Mouse (Mus musculus) gastrocnemius, postnatal 36 days (tissue): ENCODE data around the gene Hist1h2ap. TPM values are rescaled to one million over a fixed set of nuclear protein-coding genes. Genes with fewer than 3 reads are reported as not detected.
"Not testable (repeated sequence)": the region's sequence is repeated elsewhere in the genome, so short reads cannot be mapped to it uniquely, and the experiment has no call there.

Experiments used
- DNase-seq, 2 experiments: peaks; one replicate each; pipeline ENCODE4 v3.0.0; 2022
- intact Hi-C: fragments of 180-260 bp; cut with DNase I; formaldehyde crosslinking; loops from one replicate; pipeline ENCODE4 v1.15.1; 2025
- microRNA-seq, 2 experiments: library from miRNA; unstranded; fragments of <30 nt; microRNA quantifications; one replicate each; pipeline ENCODE4 v1.2.0; 2021
- total RNA-seq, 2 experiments: library from RNA; stranded (reverse); gene quantifications; 2 replicates each; pipeline ENCODE4 v1.2.3; 2021

Gene Hist1h2ap
- total RNA-seq, 2 experiments from 2014 or later: 11.5 to 14.3 TPM

DNA sequence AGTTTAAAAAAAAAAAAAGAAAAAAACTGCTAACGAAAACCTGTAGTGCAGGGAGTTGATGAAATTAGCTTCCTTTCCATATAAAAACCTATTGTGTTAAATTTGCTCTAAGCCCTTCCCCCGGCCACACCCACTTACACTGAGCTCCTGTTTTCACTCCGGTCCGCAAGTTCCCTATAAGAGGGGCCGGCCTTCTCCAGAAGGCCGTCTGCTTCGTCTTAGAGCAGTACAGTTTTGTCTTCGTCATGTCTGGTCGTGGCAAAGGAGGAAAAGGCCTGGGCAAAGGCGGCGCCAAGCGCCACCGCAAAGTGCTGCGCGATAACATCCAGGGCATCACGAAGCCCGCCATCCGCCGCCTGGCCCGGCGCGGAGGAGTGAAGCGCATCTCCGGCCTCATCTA is 21.8 kb downstream of the Hist1h2ap start, which contains the start of gene Hist1h4m:
TSS of gene Hist1h4m (plus strand) at position 208 of the 400 bp plus-strand sequence.
- intact Hi-C loops, DNase-seq: not testable (repeated sequence)

DNA sequence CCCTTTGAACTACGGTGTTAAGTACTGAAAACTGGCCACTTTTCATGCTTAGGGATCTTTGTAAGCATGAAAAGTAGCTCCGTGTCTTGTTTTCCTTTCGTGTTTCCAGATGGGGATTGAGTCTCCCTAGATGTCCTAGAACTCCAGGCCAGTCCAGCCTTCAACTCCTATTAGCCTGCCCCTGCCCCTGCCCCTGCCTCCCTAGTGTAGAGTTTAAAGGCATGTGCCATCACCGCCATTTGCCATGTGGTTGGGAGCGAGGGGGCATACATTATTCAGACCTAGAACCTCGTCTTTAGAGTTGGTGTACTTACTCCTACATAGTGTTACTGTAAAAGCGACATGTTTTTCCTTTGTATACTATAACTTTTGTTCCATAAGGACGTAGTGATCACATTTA is 22.2 kb downstream of the Hist1h2ap start:
- DNase-seq, intact Hi-C loops: not testable (repeated sequence)

DNA sequence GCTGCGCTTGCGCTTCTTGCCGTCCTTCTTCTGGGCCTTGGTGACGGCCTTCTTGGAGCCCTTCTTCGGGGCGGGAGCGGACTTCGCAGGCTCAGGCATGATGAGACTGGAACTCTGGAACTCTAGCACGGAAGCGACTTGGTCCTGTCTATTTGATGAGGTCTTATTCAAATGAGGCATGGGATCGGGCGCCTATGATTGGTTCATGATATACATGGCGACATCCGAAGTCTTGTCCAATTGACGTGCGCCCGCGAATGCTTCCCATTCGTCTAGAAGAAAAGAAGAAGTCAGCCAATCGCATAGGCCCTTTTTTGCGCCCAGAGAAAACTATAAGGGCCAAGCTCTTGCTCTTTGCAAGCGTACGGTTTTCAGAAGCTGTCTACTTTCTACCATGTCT is 23.2 kb downstream of the Hist1h2ap start, which contains the start of the genes Hist1h2bq and Hist1h2ao:
TSS of gene Hist1h2bq (minus strand) at position 125 of the 400 bp plus-strand sequence.
TSS of gene Hist1h2ao (plus strand) at position 393 of the 400 bp plus-strand sequence.
- DNase-seq, intact Hi-C loops: not testable (repeated sequence)

DNA sequence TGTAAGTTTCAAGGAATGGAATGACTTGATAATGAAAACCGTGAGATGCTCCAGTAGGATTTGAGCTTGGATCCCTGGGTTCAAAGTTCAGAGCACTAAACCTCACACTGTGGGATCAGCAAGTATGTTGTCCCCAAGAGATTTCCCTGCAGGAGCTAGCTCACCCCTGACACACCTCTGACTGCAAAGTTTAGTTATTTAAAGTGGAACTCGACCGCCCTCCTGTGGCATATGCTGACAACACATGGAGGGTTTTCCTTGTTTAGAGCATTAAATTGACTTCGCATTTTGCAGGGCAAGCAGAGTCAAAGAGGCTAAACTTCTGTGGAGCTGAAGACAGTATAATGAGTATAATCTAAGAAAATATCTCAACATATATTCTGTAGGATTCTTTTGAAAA is 30.2 kb downstream of the Hist1h2ap start:
- intact Hi-C loops, DNase-seq: not testable (repeated sequence)

DNA sequence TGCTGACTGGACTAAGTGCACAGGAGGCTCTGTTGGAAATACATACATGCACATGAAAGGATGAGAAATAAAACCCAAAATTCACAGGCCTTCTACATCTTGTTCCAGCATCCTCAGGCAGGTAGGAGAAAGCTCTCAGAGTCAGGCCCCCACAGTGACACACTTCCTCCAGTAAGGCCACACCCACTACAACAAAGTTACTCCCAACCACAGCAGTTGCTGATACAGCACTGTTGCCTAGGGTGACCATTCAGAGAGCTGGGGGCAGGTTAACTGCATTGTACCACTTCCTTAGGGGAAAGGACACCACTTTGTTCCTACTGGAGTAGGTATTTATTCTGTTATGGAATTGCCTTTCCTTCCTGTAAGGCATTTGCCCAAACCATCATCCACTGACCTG is 36.1 kb downstream of the Hist1h2ap start:
- intact Hi-C loops, DNase-seq: not testable (repeated sequence)

DNA sequence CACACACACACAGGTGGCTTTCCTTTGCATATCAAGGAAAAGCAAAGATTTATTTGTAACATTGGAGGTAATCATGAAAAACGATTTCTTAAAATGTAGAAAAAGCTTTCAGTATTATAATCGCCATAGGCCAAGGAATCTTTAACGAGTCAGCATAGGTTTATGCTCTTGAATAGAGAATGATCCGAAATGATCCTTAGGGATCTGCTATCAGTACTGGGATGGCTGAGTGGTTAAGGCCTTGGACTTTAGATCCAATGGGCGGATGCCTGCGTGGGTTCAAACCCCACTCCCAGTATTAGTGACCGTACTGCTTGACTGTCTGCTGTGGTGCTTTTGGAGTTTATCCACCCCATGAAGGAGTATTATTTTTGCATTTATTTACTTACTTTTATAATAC is 37.7 kb downstream of the Hist1h2ap start:
- intact Hi-C loops: no loop called here
- no peak for DNase-seq

- no peak for DNase-seq
- intact Hi-C loops: no loop called here
These were observed 42.6 kb downstream of the Hist1h2ap start for GRCm38 (mm10) chr13:21790601-21791283.

GRCm38 (mm10) chr13:21789925-21790324 is 43.4 kb downstream of the Hist1h2ap start:
- no peak for DNase-seq
- intact Hi-C loops: loop anchor here (10.0 kb wide), 1 partner anchor 75 kb away; the partner anchor contains the start of genes Hist1h2ai, Hist1h2bl and Hist1h3h

- DNase-seq: no peak
- intact Hi-C loops: loop anchor here (10.0 kb wide), 1 partner anchor 73 kb away; the partner anchor contains the start of genes Hist1h2ai, Hist1h2bl and Hist1h3h
These were observed 45.3 kb downstream of the Hist1h2ap start for GRCm38 (mm10) chr13:21787760-21788593.

- DNase-seq: peak; percentile 62 to 70
- intact Hi-C loops: loop anchor here (10.0 kb wide), 1 partner anchor 72 kb away; the partner anchor contains the start of genes Hist1h2ai, Hist1h2bl and Hist1h3h
These were observed 46.2 kb downstream of the Hist1h2ap start, which contains the start of the genes Hist1h2an and Hist1h2bp for GRCm38 (mm10) chr13:21786899-21787629. Gene Hist1h2an (minus strand): TSS chr13:21787218. Gene Hist1h2bp (plus strand): TSS chr13:21787461.

- DNase-seq: no peak
- intact Hi-C loops: loop anchor here (10.0 kb wide), 1 partner anchor 72 kb away; the partner anchor contains the start of genes Hist1h2ai, Hist1h2bl and Hist1h3h
These were observed 47.0 kb downstream of the Hist1h2ap start for GRCm38 (mm10) chr13:21786189-21786898.

- no peak for DNase-seq
- intact Hi-C loops: loop anchor here (10.0 kb wide), 1 partner anchor 70 kb away; the partner anchor contains the start of genes Hist1h2ai, Hist1h2bl and Hist1h3h
These were observed 49.0 kb downstream of the Hist1h2ap start for GRCm38 (mm10) chr13:21784311-21784710.

DNA sequence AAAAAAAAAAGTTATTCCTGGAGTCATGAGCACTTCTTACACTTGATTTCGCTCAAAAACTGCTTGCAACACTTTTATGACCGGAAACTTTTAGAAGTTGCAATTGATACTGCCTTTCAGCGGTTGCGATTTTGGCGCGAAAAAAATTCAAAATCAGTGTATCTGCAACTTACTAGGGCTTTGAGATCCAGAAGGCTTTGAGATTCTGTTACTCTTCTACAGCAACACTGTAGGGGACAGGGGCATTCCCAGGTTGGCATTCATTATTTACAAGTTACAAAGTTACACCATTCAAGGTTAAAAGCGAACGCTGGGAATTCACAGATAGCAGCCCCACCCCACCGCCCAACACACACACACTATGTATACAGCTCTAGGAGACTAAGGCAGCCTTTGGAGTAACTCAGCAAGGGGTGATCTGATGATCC is 49.6 kb downstream of the Hist1h2ap start:
- intact Hi-C loops: loop anchor here (10.0 kb wide), 1 partner anchor 69 kb away; the partner anchor contains the start of genes Hist1h2ai, Hist1h2bl and Hist1h3h
- no peak for DNase-seq

GRCm38 (mm10) chr13:21783255-21783617 is 50.1 kb downstream of the Hist1h2ap start, which contains the start of gene Hist1h3i:
Gene Hist1h3i (minus strand): TSS chr13:21783370.
- peak in 1 of 2 experiments; percentile 22 for DNase-seq
- intact Hi-C loops: loop anchor here (10.0 kb wide), 1 partner anchor 68 kb away; the partner anchor contains the start of genes Hist1h2ai, Hist1h2bl and Hist1h3h

Small RNAs within 50 kb of the gene (microRNA-seq; reads per million reads assigned to microRNA genes)
- 0 reads per million in 2 experiments for gene Gm19658
- 0 reads per million in 2 experiments for gene Gm44346
- 0 reads per million in 2 experiments for gene Gm44466

Other genes starting within 250 kb of the Hist1h2ap start
- gene Olfr1362, start 219.5 kb downstream of the Hist1h2ap start, total RNA-seq: not detected
- gene Olfr11, start 191.0 kb downstream of the Hist1h2ap start, total RNA-seq: not detected
- gene Olfr1361, start 170.1 kb downstream of the Hist1h2ap start, total RNA-seq: not detected
- gene Olfr1360, start 156.1 kb downstream of the Hist1h2ap start, total RNA-seq: not detected
- not detected for gene Olfr1359, start 135.4 kb downstream of the Hist1h2ap start, total RNA-seq
- gene Hist1h2bl, start 117.4 kb downstream of the Hist1h2ap start, total RNA-seq: 10 to 100 TPM; 10.7 to 18.2 TPM
- gene Hist1h2ai, start 117.1 kb downstream of the Hist1h2ap start, total RNA-seq: 1 to 10 TPM; 3.3 to 8.8 TPM
- gene Hist1h3h, start 115.8 kb downstream of the Hist1h2ap start, total RNA-seq: 10 to 100 TPM; 12.6 to 15.0 TPM
- 1 to 10 TPM; 2.0 to 3.5 TPM for gene Hist1h2bm, start 111.5 kb downstream of the Hist1h2ap start, total RNA-seq
- gene Hist1h4j, start 98.4 kb downstream of the Hist1h2ap start, total RNA-seq: 1 to 10 TPM; 2.0 to 3.2 TPM
- 10 to 100 TPM; 27.0 to 38.7 TPM for gene Hist1h4k, start 83.0 kb downstream of the Hist1h2ap start, total RNA-seq
- gene Hist1h2ak, start 79.7 kb downstream of the Hist1h2ap start, total RNA-seq: 1 to 10 TPM; 2.1 to 4.8 TPM
- 1 to 10 TPM; 6.9 to 9.3 TPM for gene Hist1h2bn, start 79.4 kb downstream of the Hist1h2ap start, total RNA-seq
- gene Hist1h1b, start 52.9 kb downstream of the Hist1h2ap start, total RNA-seq: 1 to 10 TPM; 4.7 to 6.6 TPM
- 10 to 100 TPM; 11.9 to 24.7 TPM for gene Hist1h3i, start 50.1 kb downstream of the Hist1h2ap start, total RNA-seq
- 1 to 10 TPM; 1.0 to 2.0 TPM for gene Hist1h2an, start 46.3 kb downstream of the Hist1h2ap start, total RNA-seq
- 1 to 10 TPM; 3.8 to 6.5 TPM for gene Hist1h2bp, start 46.0 kb downstream of the Hist1h2ap start, total RNA-seq
- 10 to 100 TPM; 18.8 to 22.7 TPM for gene Hist1h2bq, start 23.3 kb downstream of the Hist1h2ap start, total RNA-seq
- gene Hist1h2ao, start 23.0 kb downstream of the Hist1h2ap start, total RNA-seq: 1 to 10 TPM in 1 of 2 experiments, under 1 TPM in 1; 0.81 to 6.5 TPM
- 10 to 100 TPM; 61.4 to 75.8 TPM for gene Hist1h4m, start 21.8 kb downstream of the Hist1h2ap start, total RNA-seq
- not detected for gene Hist1h4n, start 1.3 kb downstream of the Hist1h2ap start, total RNA-seq
- gene Hist1h2br, start 236 bp upstream of the Hist1h2ap start, total RNA-seq: 10 to 100 TPM; 19.2 to 22.2 TPM
- under 1 TPM; 0.26 to 0.30 TPM for gene Zfp184, start 111.6 kb upstream of the Hist1h2ap start, total RNA-seq
- not detected for gene Pom121l2, start 147.7 kb upstream of the Hist1h2ap start, total RNA-seq
- gene Prss16, start 176.2 kb upstream of the Hist1h2ap start, total RNA-seq: 1 to 10 TPM in 1 of 2 experiments, not detected in 1; 5.4 TPM
- gene Hist1h2ah, start 202.1 kb upstream of the Hist1h2ap start, total RNA-seq: 10 to 100 TPM; 12.2 to 13.3 TPM
- 10 to 100 TPM; 10.8 to 26.5 TPM for gene Hist1h2bk, start 202.4 kb upstream of the Hist1h2ap start, total RNA-seq
- 10 to 100 TPM; 28.7 to 30.9 TPM for gene Hist1h4i, start 207.9 kb upstream of the Hist1h2ap start, total RNA-seq
- 10 to 100 TPM in 1 of 2 experiments, 1 to 10 TPM in 1; 8.7 to 11.6 TPM for gene Hist1h2ag, start 209.4 kb upstream of the Hist1h2ap start, total RNA-seq
- 1 to 10 TPM; 7.6 to 8.9 TPM for gene Hist1h2bj, start 209.7 kb upstream of the Hist1h2ap start, total RNA-seq